Mouse (Mus musculus) ovary, postnatal 14 days (tissue): Measurements from ENCODE around the gene Camsap3.

Experiments used
- DNase-seq: peaks from one replicate; pipeline ENCODE4 v3.0.0; 2022; ENCODE audit warnings: low spot score

Gene Camsap3

DNA sequence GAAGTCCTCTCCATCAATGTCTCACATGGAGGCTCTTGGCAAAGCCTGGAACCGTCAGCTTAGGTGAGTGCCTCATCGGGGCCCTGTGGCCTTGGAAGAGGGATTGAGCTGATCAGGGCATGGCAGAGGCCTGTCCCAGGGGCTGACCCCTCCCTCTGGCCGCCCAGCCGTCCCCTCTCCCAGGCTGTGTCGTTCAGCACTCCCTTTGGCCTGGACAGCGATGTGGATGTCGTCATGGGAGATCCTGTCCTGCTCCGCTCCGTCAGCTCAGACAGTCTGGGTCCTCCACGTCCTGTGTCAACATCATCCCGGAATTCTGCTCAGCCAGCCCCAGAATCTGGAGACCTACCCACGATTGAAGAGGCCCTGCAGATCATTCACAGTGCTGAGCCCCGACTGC is 16.3 kb downstream of the Camsap3 start:
- no peak for DNase-seq

DNA sequence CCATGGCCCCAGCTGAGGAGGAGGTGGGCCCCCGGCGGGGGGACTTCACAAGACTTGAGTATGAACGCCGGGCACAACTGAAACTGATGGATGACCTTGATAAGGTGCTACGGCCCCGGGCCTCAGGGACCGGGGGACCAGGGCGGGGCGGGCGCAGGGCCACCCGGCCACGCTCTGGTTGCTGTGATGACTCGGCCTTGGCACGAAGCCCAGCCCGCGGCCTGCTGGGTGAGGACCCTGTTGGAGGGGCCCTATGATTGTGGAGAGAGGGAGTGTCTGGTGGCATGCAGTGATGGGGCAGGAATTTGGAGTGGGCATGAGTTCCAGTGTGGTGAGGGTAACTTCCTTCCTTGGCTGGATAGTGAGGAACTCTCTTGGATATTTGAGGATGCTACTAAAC is 19.5 kb downstream of the Camsap3 start:
- DNase-seq, result no peak

DNA sequence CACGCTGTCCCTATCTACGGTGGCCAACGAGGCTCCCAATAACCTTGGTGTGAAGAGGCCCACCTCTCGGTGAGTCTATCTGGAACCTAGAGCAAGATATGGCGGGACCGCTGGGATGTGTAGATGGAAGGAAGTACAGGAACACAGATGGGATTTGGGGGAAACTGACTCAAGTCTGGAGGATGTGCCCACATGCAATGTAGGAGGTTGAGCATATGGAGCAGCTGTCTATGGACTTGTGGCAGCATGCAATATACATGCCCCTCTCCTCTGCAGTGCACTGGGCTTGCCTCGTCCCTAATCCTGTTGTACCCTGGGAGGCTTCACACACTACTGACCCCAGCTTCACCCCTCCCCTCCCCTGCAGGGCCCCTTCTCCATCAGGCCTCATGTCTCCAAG is 20.7 kb downstream of the Camsap3 start:
- DNase-seq, result no peak

DNA sequence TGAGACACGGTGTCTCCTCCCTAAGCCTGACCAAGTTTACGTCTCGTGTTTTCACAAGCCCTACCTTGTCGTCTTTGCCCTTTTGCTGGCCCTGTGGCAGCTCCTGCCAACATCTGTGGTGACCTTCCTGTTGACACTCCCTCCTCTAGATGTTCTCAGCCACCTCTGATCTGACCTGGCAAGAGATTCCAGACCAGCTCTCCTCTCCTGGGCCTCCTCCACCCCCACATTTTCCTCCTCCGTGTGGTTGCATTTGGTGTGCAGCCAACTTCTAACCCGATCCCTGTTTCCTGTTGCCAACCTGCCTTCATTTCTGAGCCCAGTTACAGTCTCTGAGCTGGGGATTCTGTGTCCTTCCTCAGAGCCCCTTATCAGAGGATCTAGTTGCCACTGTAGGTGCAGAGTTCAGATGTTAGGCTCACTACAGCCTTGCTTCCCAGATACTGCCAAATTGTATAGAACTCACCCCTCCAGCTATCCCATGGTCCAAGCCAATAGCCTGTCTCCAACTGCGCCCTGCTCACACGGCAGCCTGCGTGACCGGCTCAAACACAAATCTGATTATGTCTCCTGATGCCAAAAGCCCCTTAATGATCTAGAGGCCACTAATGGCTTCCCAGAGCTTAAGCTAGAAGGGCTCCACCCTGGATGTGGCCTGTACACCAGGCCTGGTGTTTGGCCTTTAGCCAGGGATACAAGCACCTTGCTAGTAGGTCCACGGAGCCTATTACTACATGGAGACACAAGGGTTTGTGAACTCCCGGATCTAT is 22.1 kb downstream of the Camsap3 start:
- DNase-seq, result peak; percentile 46

DNA sequence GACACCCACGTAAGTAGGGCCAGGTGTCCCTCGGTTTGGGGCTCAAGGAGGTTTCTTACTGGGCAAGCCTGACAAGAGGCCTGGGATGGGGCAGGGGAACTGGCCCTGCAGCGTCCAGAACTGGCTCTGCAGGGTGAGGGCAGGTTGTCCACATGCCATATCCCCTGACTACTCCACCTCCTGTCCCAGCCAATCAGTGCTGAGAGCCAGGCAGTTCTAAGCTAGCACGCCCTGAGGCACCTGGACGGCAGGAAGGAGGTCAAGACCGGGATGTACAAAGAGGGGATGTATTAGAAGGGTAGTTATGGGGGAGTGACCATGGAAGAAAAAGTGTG is 22.7 kb downstream of the Camsap3 start:
- DNase-seq, result no peak

DNA sequence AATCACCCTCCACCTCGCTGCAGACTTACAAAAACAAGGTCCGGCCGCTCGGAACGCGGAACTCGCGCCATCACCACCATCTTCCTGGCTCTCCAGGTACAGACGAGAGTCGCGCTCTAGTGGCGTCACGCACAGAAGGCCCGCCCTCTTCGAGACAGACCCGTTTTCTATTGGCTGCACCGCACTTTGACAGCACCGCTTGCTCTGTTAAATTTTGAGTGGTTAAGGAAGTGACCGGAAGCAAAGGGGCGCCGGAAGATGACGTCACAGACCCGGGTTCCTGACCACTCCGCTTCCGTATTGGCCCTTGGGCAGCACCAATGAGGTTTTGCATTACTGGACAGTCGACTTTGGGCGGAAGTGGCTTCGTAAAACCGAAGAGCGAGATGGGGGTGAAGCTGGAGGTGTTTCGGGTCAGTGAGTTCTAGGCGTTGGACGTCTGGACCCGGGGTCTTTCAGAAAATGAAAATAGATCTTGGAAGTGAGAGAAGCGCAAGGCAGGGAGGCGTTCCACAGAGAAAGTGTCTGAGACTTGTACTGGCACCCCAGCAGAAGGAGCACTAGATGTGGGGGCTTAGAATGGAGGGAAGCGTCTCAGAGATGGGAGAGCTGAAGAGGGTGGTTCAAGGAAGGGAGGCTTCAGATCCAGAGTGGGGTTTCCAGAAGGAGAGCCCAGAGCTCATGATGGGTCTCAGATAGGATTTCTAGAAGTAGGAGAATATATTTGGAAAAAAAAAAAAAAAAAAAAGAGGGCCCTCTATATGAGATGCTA is 34.3 kb downstream of the Camsap3 start, which contains the start of the genes Xab2 and Pet100:
Gene Xab2 (minus strand): TSS at position 118 of the 772 bp plus-strand sequence.
Gene Pet100 (plus strand): TSS at position 350 of the 772 bp plus-strand sequence.
- peak; percentile 96 for DNase-seq

DNA sequence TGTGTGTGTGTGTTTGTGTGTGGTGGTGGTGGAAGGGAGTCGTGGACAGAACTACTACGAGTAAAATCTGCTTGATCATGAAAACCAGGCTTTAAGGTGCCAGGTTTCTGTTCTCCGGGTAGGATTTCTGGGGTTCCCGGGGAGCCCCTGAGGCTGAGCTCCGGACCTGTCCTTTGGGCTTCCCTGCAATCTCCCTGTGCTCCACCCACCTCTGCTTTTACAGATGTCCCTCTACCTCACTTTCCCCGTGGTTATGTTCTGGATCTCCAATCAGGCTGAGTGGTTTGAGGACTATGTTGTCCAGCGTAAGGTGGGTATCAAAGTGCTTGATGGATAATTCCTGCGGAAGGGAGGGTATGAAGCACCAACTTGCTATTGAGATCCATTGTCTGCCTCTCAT is 35.0 kb downstream of the Camsap3 start:
- no peak for DNase-seq

DNA sequence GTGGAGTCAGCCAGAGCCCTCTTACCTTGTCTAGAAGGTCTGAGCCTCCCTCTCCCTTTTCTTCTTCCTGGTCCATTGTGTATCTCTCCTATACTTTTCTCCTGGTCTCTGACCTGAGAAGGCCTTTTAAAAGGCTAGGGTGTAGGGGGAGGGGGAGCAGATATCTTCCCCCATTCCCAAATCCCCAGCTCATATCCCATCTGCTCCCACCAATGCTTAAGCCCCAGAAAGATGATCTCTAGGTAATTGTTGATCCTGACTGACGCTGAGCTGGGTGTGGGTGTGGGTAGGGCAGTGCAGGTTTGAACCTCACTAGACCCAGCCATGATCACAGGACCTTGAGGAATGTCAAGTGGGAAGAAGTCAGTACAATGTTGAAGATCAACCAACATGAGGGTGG is 38.4 kb downstream of the Camsap3 start, which contains the start of gene Pcp2:
Gene Pcp2 (minus strand): TSS at position 101 of the 400 bp plus-strand sequence.
- DNase-seq, result no peak

DNA sequence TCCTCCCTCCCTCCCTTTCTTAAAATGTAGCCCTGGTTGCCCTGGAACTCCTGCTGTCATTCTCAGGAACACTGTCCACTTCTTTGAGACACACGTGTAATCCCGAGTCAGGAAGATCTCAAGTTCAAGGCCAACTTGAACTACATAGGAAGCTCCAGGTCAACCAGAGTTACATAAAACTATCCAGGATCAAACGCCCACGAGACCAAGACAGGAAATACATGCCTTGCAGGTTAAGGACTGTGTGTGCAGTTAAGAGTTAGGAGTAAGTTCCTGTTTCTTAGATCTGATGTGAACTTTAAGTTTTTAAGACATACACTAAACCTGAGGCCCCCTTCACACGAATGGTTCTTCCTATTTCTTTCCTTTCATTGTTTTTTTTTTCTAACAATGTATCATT is 39.9 kb downstream of the Camsap3 start:
- no peak for DNase-seq

DNA sequence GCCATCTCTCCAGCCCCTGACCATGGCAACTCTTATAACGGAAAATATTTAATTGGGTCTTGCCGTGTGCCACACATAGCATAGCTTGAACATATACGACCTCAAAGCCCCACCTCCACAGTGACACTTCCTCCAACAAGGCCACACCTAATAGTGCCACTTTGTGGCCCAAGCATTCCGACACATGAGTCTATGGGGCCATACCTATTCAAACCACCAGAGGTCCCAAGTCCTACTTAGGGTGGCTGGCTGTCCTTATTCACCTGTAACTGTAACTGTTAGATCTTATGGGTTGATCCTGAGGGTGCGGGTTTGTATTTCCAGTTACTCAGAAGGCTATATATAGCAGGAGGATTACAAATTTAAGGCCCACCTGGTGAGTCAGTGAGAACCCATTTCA is 40.9 kb downstream of the Camsap3 start:
- DNase-seq, result no peak

DNA sequence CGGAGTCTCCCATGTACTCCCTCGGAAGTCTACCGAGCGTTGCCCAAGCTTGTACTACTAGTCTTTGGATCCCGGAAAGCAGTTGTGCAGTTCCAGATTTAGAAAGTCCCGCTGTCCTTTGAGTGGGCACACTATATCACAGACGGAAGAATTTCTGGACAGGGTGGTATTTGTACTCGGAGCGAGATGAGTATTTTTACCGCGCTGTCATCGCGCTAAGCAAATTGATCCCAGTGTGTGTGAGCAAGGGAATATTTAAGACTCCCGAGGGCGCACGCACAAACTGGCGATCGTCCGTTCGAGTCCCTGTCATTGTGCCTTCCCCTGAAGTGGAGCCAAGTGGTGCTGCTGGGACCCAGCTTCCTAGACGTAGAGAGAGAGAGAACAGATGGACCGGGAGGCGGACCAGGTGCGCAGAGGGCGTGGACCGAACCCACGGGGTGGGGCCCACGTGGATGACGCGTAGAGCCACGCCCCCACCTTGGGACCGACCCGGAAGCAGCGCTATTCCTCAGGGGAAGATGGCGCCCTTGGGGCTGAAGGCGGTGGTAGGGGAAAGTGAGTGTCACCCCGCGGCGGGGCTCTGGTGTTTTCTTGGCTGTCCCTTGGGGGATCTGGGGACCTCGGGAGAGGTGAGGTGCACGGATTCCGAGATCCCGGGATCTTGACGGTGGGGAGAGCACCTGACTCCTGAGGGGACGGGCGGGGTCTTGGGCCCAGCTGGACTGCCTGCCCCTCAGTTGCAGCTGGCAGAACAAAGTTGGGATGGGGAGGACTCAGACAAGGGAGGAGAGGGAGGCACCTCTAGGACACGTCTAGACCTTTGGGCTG is 43.8 kb downstream of the Camsap3 start, which contains the start of gene Stxbp2:
Gene Stxbp2 (plus strand): TSS at position 309 of the 831 bp plus-strand sequence.
- DNase-seq, result peak; percentile 57

DNA sequence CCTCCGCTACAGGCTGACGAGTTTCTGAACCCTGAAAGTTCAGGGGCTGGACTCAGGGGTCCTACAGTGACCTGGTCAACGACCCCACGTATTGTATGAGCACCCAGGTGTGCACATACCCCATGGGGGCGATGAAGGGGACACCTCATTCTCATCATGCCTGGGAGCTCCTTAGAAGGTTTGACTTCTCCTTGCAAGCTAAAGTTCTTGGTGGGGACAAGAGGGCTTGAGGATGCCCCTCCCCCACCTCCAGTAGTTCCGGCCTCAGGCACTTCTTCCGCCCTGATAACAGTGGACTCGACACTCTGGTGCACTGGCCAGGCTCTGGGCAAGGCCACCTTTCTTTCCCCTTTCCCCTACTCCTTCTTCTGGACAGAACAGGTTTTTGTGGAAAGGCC is 44.4 kb downstream of the Camsap3 start:
- no peak for DNase-seq

DNA sequence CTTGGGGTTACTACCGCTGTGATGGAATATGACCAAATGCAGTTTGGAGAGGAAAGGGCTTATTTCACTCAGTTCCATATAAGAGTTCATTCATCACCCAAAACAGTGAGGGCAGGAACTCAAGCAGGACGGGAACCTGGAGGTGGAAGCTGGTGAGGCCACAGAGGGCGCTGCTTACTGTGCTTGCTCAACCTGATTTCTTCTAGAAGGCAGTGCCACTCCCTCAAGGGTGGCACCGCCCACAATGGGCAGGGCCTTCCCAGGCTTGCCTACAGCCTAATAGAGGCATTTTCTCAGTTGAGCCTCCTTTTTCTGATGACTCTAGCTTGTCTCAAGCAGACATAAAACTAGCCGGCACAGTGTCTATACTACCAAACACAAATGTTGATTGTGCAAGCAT is 58.7 kb downstream of the Camsap3 start:
- peak; percentile 14 for DNase-seq

DNA sequence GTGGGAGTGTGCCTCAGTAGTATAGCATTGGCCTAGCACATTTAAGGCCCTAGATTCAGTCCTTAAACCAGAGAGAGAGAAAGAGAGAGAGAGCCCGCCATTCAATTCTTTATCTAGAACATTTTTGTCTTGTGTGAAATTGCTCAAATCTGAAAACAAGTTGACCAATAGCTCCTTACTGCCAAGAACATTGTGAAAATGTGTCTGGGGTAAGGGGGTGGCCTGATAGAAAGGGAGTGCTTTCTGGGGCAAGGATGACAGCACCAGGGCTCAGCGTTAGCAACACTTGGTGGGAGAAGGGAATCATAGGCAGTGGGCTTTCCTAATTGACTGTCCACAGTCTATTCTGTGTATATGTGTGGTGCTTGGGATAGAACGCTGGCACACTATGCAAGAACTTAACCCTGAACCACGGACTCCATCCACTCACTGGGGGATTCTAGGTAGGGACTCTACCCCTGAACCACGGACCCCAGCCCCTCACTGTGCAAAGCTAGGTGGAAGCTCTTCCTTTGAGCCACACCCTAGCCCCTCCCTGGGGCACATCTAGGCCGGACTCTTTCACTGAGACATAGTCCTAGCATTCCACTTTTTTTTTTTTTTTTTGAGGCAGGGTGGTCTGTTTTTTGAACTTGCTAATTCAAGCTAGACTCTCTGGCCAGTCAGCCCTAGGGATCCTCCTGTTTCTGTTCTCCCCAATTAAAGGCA is 59.9 kb downstream of the Camsap3 start:
- DNase-seq, result no peak

DNA sequence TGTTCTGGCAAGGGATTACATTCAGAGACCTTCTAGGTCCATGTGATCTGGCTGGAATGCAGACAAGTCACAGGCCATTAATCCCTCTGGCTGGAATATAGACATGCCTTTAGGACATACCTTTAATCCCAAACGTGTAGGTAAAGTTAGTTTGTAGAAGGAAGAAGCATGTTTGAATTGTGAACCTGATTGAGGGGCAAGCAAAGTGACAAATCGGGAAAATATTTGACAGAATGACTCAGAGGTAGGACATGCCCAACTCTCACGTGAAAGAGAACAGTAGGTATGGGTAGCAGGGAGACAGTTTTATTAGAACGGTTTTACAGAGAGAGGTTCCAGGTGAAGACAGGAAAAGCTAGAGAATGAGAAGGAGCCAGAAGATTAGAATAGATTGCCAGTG is 60.5 kb downstream of the Camsap3 start:
- no peak for DNase-seq

DNA sequence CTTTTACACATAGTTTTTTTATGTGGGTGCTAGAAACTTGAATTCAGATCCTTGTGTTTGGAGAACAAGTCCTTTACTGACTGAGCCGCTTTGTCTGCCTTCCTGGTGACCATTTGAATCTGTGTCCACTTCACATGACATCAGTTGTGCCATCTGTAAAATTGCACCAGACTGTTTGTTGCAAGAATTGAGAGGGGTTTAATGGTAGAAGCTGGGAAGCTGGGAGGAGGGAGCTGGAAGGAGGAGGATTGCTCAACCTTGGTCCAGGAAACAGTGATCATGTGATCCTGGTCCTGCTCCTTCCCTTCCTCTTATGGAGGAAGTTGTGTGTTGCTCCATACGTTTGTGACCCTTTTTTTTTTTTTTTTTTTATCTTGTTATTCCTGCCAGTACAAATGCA is 61.2 kb downstream of the Camsap3 start:
- no peak for DNase-seq

DNA sequence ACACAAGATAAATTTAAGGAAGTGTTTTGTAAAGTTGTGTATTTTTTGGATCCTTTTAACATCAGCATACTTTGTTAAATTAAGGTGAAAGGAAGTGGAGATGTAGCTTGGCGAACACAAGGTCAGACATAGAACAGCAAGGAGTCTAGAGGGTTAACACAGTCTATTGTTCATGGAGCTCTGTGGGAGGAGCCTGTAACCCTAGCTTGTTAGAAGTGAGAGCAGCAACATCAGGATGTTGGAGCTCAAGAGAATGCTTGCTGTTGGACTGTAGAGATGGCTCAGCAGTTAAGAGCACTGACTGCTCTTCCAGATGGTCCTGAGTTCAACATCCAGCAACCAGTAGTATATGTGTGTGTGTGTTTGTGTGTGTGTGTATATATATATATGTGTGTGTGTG is 61.9 kb downstream of the Camsap3 start:
- DNase-seq, result no peak

DNA sequence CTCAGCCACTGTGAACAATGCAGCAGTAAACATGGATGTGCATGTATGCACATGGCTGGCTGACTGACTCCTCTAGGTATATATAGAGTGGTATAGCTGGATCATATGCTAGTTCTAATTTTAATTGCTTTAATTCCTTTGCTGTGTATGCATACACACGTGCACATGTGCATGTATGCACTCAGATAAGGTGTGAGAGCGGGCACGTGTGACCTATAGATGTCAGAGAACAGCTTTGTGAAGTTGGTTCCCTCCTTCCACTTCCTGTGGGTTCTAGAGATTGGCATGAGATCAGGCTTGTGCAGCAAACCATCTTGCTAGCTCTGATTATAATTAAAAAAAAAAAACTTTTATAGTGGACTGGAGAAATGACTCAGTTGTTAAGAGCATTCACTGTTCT is 65.8 kb downstream of the Camsap3 start:
- DNase-seq, result no peak

DNA sequence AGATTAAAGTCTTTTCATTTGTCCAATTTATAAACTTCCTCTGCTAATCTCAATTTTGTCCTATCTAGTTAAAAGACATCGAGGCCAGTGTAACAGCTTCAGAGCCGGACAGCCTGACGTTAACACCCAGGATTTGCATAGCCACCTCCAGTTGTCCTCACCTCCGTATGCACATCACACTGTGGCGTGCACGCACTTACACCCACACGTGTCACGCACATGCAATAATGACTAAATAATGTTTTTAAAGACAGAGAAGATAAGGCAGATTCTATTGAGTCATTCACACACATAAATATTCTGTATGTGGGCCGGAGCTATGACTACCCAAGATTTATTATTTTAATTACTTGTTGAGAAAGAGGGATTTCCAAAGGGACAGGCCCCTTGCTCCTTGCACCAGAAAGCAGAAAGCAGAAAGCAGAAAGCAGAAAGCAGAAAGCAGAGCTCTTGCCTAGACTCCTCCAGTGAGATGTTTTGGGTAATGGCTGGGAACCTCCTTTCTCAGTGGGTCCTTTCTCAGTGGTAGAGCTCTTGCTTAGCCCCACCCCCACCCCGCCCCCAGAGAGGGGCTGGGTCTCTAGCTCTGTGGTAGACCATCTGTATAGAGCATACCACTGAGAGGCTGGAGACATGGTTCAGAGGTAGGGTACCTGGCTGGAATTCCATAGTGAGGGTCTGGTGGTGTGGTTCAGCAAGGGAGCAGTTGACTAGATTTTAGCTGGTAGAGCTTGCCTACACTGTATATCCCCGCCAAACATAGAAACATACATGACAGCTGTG is 67.8 kb downstream of the Camsap3 start:
- no peak for DNase-seq

DNA sequence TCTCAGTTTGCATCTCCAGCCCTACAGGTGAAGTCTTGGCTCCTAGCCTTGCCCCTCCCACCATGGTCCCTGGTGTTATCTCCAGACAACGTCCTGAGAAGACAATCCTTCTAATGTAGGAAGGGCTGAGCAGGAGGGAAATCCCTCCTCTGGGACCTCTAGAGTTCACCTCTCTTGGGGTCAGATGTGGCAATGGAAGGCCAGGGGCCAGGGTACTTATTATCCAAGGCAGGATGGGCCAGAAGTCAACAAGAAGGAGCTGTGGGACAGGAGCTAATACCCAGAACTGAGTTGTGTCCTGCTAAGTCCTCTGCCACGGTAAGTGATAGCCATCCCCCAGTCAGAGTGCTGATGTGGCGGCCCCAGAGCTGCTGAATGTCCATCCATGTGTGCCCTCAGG is 68.4 kb downstream of the Camsap3 start, which contains the start of gene Retn:
Gene Retn (plus strand): TSS at position 245 of the 400 bp plus-strand sequence.
- no peak for DNase-seq
